Mouse (Mus musculus): ENCODE data around the gene Ndufaf1.

- TF ChIP-seq POLR2A (IDR thresholded peaks at IDR 0.05; ENCODE audit: insufficient read length, low read depth): no peak
- TF ChIP-seq USF1 (IDR thresholded peaks at IDR 0.05; ENCODE audit: low read depth): no peak
- no peak for TF ChIP-seq E2F4 (IDR thresholded peaks at IDR 0.05; ENCODE audit: insufficient read depth)
- TF ChIP-seq POLR2AphosphoS2 (IDR thresholded peaks at IDR 0.05; ENCODE audit: insufficient read length, low read depth): no peak
- TF ChIP-seq TCF12 (IDR thresholded peaks at IDR 0.05; ENCODE audit: insufficient read depth, poor library complexity, severe bottlenecking): no peak
- no peak for TF ChIP-seq MYOD1 (IDR thresholded peaks at IDR 0.05; ENCODE audit: control insufficient read depth in 1 of 3, insufficient read length in 2 of 3, low read depth in 2 of 3)
Observed at GRCm38 (mm10) chr2:119703171-119703570, 40.5 kb upstream of the Ndufaf1 start.
